Mouse (Mus musculus): ENCODE data around the gene Angel1.

DNA sequence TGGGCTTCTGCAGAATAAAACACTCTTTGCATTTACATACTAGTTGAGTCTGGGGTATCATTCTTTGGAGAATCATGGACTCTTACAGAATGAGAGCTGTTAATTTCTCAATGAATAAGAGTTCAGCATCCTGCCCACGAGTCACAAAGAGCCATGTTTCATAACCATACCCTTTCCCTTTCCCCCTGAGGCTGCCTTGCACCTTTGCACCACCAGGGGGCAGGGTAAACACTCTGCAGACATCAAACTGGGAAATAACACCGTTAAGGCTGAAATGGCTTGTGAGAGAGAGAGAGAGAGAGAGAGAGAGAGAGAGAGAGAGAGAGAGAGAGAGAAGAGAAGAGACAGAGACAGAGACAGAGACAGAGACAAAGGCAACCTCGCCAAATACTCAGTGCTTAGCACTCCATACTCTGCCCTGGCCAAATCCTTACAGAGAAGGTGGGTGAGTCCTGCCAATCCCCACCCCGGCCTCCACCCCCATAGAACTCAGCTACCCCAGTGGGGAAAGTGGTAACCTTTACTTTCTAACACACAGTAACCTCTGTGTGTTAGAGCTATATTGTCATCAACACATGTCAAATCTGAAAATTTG, 42.8 kb upstream of the Angel1 start:
- no peak for TF ChIP-seq MAFK (IDR thresholded peaks at IDR 0.05; ENCODE audit: insufficient read depth, low read depth, low read length)
- no peak for TF ChIP-seq ZNF384 (IDR thresholded peaks at IDR 0.05; ENCODE audit: low read depth, low read length)
- no peak for TF ChIP-seq HCFC1 (IDR thresholded peaks at IDR 0.05; ENCODE audit: borderline replicate concordance, insufficient read depth, low read length)
- no peak for TF ChIP-seq CHD2 (IDR thresholded peaks at IDR 0.05; ENCODE audit: low read depth, low read length)
- TF ChIP-seq ZC3H11A (IDR thresholded peaks at IDR 0.05; ENCODE audit: borderline replicate concordance, low read depth, low read length) = peak; percentile 15; the same call in 1 of the 2 replicates
